In the genomic region with DNA sequence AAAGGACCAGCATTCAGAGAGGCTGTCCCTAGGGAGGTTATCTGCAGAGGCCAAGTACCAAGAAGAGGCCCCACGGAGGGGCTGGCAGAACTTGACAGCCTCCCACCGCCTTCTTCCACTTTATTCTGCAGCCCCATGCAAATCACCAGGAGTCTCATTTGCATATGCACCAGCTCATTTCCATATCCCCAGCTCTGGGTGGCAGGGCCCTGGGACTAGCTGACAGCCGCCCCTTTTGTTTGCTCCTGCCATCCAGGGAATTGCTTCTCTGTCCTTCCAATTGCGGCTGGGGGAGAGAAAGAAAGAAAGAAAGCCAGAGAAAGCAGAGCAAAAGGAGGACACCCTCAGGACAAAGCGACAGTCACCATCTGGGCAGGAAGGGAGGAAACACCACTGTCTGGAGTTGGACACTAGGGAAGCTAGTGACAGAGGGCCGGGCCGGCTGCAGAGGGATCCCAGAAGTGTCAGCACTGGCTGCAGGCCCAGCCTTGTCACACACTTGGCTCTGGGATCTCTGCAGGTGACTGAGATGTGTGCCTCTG, we compare ENCODE assay signal across 9 mouse cellular contexts.
DNase-seq lines count a peak whose midpoint lies in the region; ATAC-seq lines count a peak whose summit lies in the region.
"Had no signal": no experiment of that assay in that cellular context is flagged by ENCODE, and none has a peak within 500 bp of the region (broad histone marks: within the 10 kb centered on the region; RNA-seq: fewer than 3 reads in every experiment).

No protein-coding gene starts in this region.

- no peak overlapping the region for H3K4me3 ChIP-seq in kidney, embryonic 14.5 days (ENCODE audit: low read length)
- no peak overlapping the region for H3K4me3 ChIP-seq in embryonic facial prominence, embryonic 11.5 days (ENCODE audit: low read depth, low read length)
- no peak overlapping the region for H3K4me3 ChIP-seq in hindbrain, embryonic 10.5 days
- no peak overlapping the region for H3K4me3 ChIP-seq in midbrain, embryonic 13.5 days (replicated peaks)

- H3K4me2 ChIP-seq in kidney, embryonic 14.5 days (replicated peaks; ENCODE audit: low read depth, low read length): no peak overlapping the region
- no peak overlapping the region for H3K4me2 ChIP-seq in embryonic facial prominence, embryonic 11.5 days (ENCODE audit: low read depth, low read length)
- H3K4me2 ChIP-seq in midbrain, embryonic 13.5 days (replicated peaks): no peak overlapping the region

- no peak overlapping the region for H3K9ac ChIP-seq in kidney, embryonic 14.5 days (ENCODE audit: low read depth, low read length)
- H3K9ac ChIP-seq in embryonic facial prominence, embryonic 11.5 days (replicated peaks; ENCODE audit: low read length): no peak overlapping the region; the same call in 1 of the 2 replicates
- H3K9ac ChIP-seq in midbrain, embryonic 13.5 days (replicated peaks): peak overlapping the region; percentile 49; the same call in 1 of the 2 replicates

- H3K9me3 ChIP-seq in kidney, embryonic 14.5 days (ENCODE audit: control insufficient read depth, low read length): no peaks in the 10 kb centered on the region
- H3K9me3 ChIP-seq in embryonic facial prominence, embryonic 11.5 days (replicated peaks; ENCODE audit: control insufficient read depth, low read length): no peaks in the 10 kb centered on the region
- no peaks in the 10 kb centered on the region for H3K9me3 ChIP-seq in hindbrain, embryonic 10.5 days
- no peaks in the 10 kb centered on the region for H3K9me3 ChIP-seq in midbrain, embryonic 13.5 days

- H3K4me1 ChIP-seq in kidney, embryonic 14.5 days (ENCODE audit: control insufficient read depth, insufficient read depth, low read length): no peaks in the 10 kb centered on the region; the same call in 1 of the 2 replicates
- no peaks in the 10 kb centered on the region for H3K4me1 ChIP-seq in embryonic facial prominence, embryonic 11.5 days (ENCODE audit: control insufficient read depth, insufficient read depth, low read length)
- H3K4me1 ChIP-seq in hindbrain, embryonic 10.5 days (replicated peaks): peaks cover 49% of the 10 kb centered on the region
- peaks cover 36% of the 10 kb centered on the region for H3K4me1 ChIP-seq in midbrain, embryonic 13.5 days (replicated peaks)

- no peak for ATAC-seq in kidney, embryonic 14.5 days (ENCODE audit: low FRiP score, low TSS enrichment)
- ATAC-seq in embryonic facial prominence, embryonic 11.5 days (replicated peaks; ENCODE audit: insufficient number of reproducible peaks, low FRiP score, low TSS enrichment, low read depth): peak; percentile 42; the same call in 1 of the 2 replicates
- ATAC-seq in midbrain, embryonic 13.5 days: peak; percentile 88

- DNase-seq in kidney, postnatal 10 days: peak; percentile 65
- DNase-seq in embryonic facial prominence, embryonic 11.5 days (ENCODE audit: low spot score): peak; percentile 15
- DNase-seq in hindbrain, embryonic 10.5 days (ENCODE audit: low spot score): peak; percentile 63
- no peak for DNase-seq in left cerebral cortex, postnatal 25 days (ENCODE audit: low spot score in 2 of 2)
- DNase-seq in adrenal gland, postnatal 4 days (ENCODE audit: low spot score in 2 of 2): no peak
- no peak for DNase-seq in MN1 (ENCODE audit: low spot score)
- DNase-seq: right cerebral cortex, adult 18-20 months had no signal

- H3K27ac ChIP-seq in kidney, embryonic 14.5 days (ENCODE audit: low read depth, low read length): no peak overlapping the region
- no peak overlapping the region for H3K27ac ChIP-seq in embryonic facial prominence, embryonic 11.5 days (replicated peaks; ENCODE audit: low read depth, low read length)
- peak overlapping the region; percentile 83 for H3K27ac ChIP-seq in hindbrain, embryonic 10.5 days
- peak overlapping the region; percentile 96 for H3K27ac ChIP-seq in midbrain, embryonic 13.5 days

- intact Hi-C loops in left cerebral cortex, postnatal 25 days (cut with DNase I): no loop called here

- no peaks in the 10 kb centered on the region for H3K36me3 ChIP-seq in kidney, embryonic 14.5 days (ENCODE audit: control insufficient read depth, insufficient read depth, low read length)
- H3K36me3 ChIP-seq in embryonic facial prominence, embryonic 11.5 days (replicated peaks; ENCODE audit: control insufficient read depth, insufficient read depth, low read depth, low read length): no peaks in the 10 kb centered on the region
- H3K36me3 ChIP-seq in hindbrain, embryonic 10.5 days: no peaks in the 10 kb centered on the region
- no peaks in the 10 kb centered on the region for H3K36me3 ChIP-seq in midbrain, embryonic 13.5 days

- 21% methylated on average over 7 of the region's 7 CpGs for WGBS in kidney, embryonic 14.5 days
- 16% methylated on average over 7 of the region's 7 CpGs for WGBS in embryonic facial prominence, embryonic 11.5 days
- 10% methylated on average over 7 of the region's 7 CpGs for WGBS in hindbrain, embryonic 10.5 days
- 2% methylated on average over 7 of the region's 7 CpGs for WGBS in midbrain, embryonic 13.5 days

- no peaks in the 10 kb centered on the region for H3K27me3 ChIP-seq in kidney, embryonic 14.5 days (ENCODE audit: control insufficient read depth, insufficient read depth, low read length)
- H3K27me3 ChIP-seq in embryonic facial prominence, embryonic 11.5 days (ENCODE audit: control insufficient read depth, insufficient read depth, low read length): no peaks in the 10 kb centered on the region
- peaks cover 1% of the 10 kb centered on the region; the same call in 1 of the 2 replicates for H3K27me3 ChIP-seq in hindbrain, embryonic 10.5 days (ENCODE audit: insufficient read depth, poor library complexity, severe bottlenecking)
- no peaks in the 10 kb centered on the region for H3K27me3 ChIP-seq in midbrain, embryonic 13.5 days

Comparison
In these comparisons a context has a peak if more than half of its experiments do, and no peak if none do; other contexts are left out.
1. DNase-seq: peak in kidney, postnatal 10 days (single experiment), embryonic facial prominence, embryonic 11.5 days (single experiment) and hindbrain, embryonic 10.5 days (single experiment); none in left cerebral cortex, postnatal 25 days (0 of 2), adrenal gland, postnatal 4 days (0 of 2) and MN1 (single experiment).
2. H3K27ac ChIP-seq: peak in hindbrain, embryonic 10.5 days (single experiment) and midbrain, embryonic 13.5 days (single experiment); none in kidney, embryonic 14.5 days (single experiment) and embryonic facial prominence, embryonic 11.5 days (single experiment).